Mouse (Mus musculus) megakaryocyte, embryonic 14.5 days (primary cell): Measurements from ENCODE around the gene Gm20388.

Source experiments
- FLI1 ChIP-seq: IDR thresholded peaks from 2 replicates; pipeline ENCODE4 v1.6.1; 2012; ENCODE audit warnings: low read length, inconsistent platforms, mixed read lengths
- GATA1 ChIP-seq: IDR thresholded peaks from 3 replicates; pipeline ENCODE4 v1.6.1; 2012; ENCODE audit warnings: mixed read lengths, low read length, inconsistent platforms, borderline replicate concordance

DNA sequence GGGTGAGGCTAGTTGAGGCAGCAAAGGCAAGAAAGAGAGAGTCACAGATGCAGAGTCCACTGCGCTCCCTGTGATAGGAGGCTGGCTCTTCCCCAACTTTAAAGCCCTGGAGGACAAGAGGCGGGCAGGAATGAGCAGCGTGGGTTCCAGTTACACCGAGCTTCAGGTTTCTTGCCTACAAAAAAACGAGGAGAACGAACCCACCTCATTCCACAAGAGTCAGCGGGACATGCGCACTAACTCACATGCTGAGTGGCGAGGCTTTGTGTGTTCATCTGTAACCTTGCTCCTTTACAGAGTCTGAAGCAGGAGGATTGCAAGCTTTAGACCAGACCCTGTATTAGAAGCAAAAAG, 2748.1 kb downstream of the Gm20388 start:
- TF ChIP-seq GATA1 (no peak), FLI1 (no peak)
